Mouse (Mus musculus) embryonic facial prominence, embryonic 11.5 days (tissue): Measurements from ENCODE around the gene Rspo1. TPM values are rescaled to one million over a fixed set of nuclear protein-coding genes. Genes with fewer than 3 reads are reported as not detected.
A peak's percentile ranks its signal among the peaks of the same experiment; 100 is the strongest.

Experiments used
- ATAC-seq: fragments of 200-750 bp; cut with Nextera tagmentation; replicated peaks from 2 replicates; pipeline ENCODE4 v1.8.0; 2017; ENCODE audit warnings: low read depth; ENCODE audit not compliant: insufficient number of reproducible peaks, low FRiP score, low TSS enrichment
- DNase-seq: peaks from one replicate; pipeline ENCODE4 v3.0.0-alpha.2; 2015; ENCODE audit warnings: low spot score
- H3K27ac ChIP-seq: fragments of 300-500 bp; sonication (generic); replicated peaks from 2 replicates; pipeline ENCODE4 v1.5.1; 2014; ENCODE audit warnings: mild to moderate bottlenecking, low read depth, low read length, control low read depth
- H3K27me3 ChIP-seq: fragments of 300-500 bp; sonication (generic); 2 replicates; pipeline ENCODE4 v1.6.1; 2014; ENCODE audit warnings: mild to moderate bottlenecking, low read length, moderate library complexity, mixed read lengths; ENCODE audit not compliant: control insufficient read depth, insufficient read depth
- H3K36me3 ChIP-seq: fragments of 300-500 bp; sonication (generic); replicated peaks from 2 replicates; pipeline ENCODE4 v1.6.1; 2014; ENCODE audit warnings: low read depth, mild to moderate bottlenecking, low read length, moderate library complexity, mixed read lengths; ENCODE audit not compliant: control insufficient read depth, insufficient read depth
- H3K4me1 ChIP-seq: fragments of 300-500 bp; sonication (generic); 2 replicates; pipeline ENCODE4 v1.6.1; 2014; ENCODE audit warnings: low read length, mixed read lengths; ENCODE audit not compliant: control insufficient read depth, insufficient read depth
- H3K4me2 ChIP-seq: fragments of 300-500 bp; sonication (generic); 2 replicates; pipeline ENCODE4 v1.6.1; 2014; ENCODE audit warnings: low read depth, mild to moderate bottlenecking, control low read depth, low read length, moderate library complexity
- H3K4me3 ChIP-seq: fragments of 300-500 bp; sonication (generic); 2 replicates; pipeline ENCODE4 v1.5.1; 2014; ENCODE audit warnings: low read depth, low read length, control low read depth
- H3K9ac ChIP-seq: fragments of 300-500 bp; sonication (generic); replicated peaks from 2 replicates; pipeline ENCODE4 v1.6.1; 2014; ENCODE audit warnings: mild to moderate bottlenecking, control low read depth, low read length
- H3K9me3 ChIP-seq: fragments of 300-500 bp; sonication (generic); replicated peaks from 2 replicates; pipeline ENCODE4 v1.6.1; 2016; ENCODE audit warnings: mild to moderate bottlenecking, low read length, inconsistent platforms, mixed read lengths; ENCODE audit not compliant: control insufficient read depth
- WGBS: fragments of 180-500 bp; shearing (Covaris S2); extraction: QIAGEN DNeasy Blood & Tissue Kit; methylation state at CpG from one replicate; pipeline ENCODE4 v1.1.7; 2014; 5-methylcytosine and 5-hydroxymethylcytosine counted together
- polyA plus RNA-seq: library from polyadenylated mRNA; unstranded; fragments of >200 nt; fragmentation: Nextera tagmentation; extraction: Ambion mirVana; gene quantifications from 2 replicates; pipeline ENCODE4 v1.2.1, GENCODE M21; 2014

Rspo1 gene
- polyA plus RNA-seq, 1 experiment from 2014 or later: 8.0 TPM

GRCm38 (mm10) chr4:125058033-125058432 is 71.8 kb downstream of the Rspo1 start:
- Histone ChIP-seq H3K4me1 (no peaks in the 10 kb centered on the region; the same call in 1 of the 2 replicates), H3K36me3 (no peaks in the 10 kb centered on the region; the same call in 1 of the 2 replicates), H3K4me3 (no peak overlapping the region), H3K27ac (no peak overlapping the region), H3K9me3 (no peaks in the 10 kb centered on the region), H3K4me2 (no peak overlapping the region), H3K9ac (no peak overlapping the region), H3K27me3 (no peaks in the 10 kb centered on the region)
- 51% methylated on average over 5 of the region's 5 CpGs for WGBS
- DNase-seq: no peak
- 0 out of 2 replicates have a peak, but pooled peaks have one; percentile 27 for ATAC-seq

Other genes starting within 250 kb of the Rspo1 start
- 26.2 and 28.2 TPM in 2 replicates for gene Inpp5b, start 244.6 kb upstream of the Rspo1 start, polyA plus RNA-seq
- 12.3 and 12.6 TPM in 2 replicates for gene Mtf1, start 184.3 kb upstream of the Rspo1 start, polyA plus RNA-seq
- 39.9 and 41.0 TPM in 2 replicates for gene Yrdc, start 135.8 kb upstream of the Rspo1 start, polyA plus RNA-seq
- 39.8 and 43.3 TPM in 2 replicates for gene 1110065P20Rik, start 135.2 kb upstream of the Rspo1 start, polyA plus RNA-seq
- 1.9 and 2.4 TPM in 2 replicates for gene Maneal, start 124.3 kb upstream of the Rspo1 start, polyA plus RNA-seq
- 0.55 and 0.68 TPM in 2 replicates for gene Epha10, start 105.5 kb upstream of the Rspo1 start, polyA plus RNA-seq
- gene 9930104L06Rik, start 49.4 kb upstream of the Rspo1 start, polyA plus RNA-seq: 3.8 and 5.5 TPM in 2 replicates
- gene Cdca8, start 47.1 kb upstream of the Rspo1 start, polyA plus RNA-seq: 191 and 200 TPM in 2 replicates
- 94.4 and 99.3 TPM in 2 replicates for gene Gnl2, start 30.2 kb downstream of the Rspo1 start, polyA plus RNA-seq
- gene Dnali1, start 79.3 kb downstream of the Rspo1 start, polyA plus RNA-seq: 0.22 and 0.35 TPM in 2 replicates
- 43.1 and 45.3 TPM in 2 replicates for gene Snip1, start 80.2 kb downstream of the Rspo1 start, polyA plus RNA-seq
- 103 and 104 TPM in 2 replicates for gene Meaf6, start 98.7 kb downstream of the Rspo1 start, polyA plus RNA-seq
- 0.31 and 0.45 TPM in 2 replicates for gene Zc3h12a, start 141.4 kb downstream of the Rspo1 start, polyA plus RNA-seq